Mouse (Mus musculus) v-Abl transformed pro-B cells (cell line): ENCODE measurements around the gene Rab20.
"Not testable (repeated sequence)": the region's sequence is repeated elsewhere in the genome, so short reads cannot be mapped to it uniquely, and the experiment has no call there.

Experiments used
- in situ Hi-C, 2 experiments: fragments of 400-800 bp; cut with MboI; formaldehyde crosslinking; loops; one replicate each; pipeline ENCODE4 v1.15.1; 2025; ENCODE audit not compliant: unreplicated experiment in 2 of 2

The Rab20 gene

GRCm38 (mm10) chr8:11477811-11478761, at the start of gene Rab20:
Gene Rab20 (minus strand): TSS chr8:11478710.
- in situ Hi-C loops: no loop called here

DNA sequence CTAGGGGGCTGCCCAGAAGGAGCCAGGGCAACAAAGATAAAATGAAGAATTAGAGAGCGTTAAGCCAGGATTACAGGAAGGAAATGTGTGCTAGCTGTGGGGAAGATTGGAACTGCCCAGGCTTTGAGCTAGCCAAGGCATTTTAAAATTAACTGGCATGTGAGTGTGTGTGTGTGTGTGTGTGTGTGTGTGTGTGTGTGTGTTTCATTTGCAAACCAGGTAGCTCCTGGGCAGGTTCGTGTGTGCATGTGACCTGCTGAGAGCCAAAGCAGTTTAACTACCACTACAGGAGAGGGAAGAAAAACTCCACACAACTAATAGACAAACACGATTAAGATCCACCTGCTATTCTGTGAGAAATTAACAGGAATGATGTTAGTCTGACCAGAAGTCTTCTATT, 44.8 kb upstream of the Rab20 start:
- in situ Hi-C loops: loop anchor here in 1 of 2 experiments (25.0 kb wide), 1 partner anchor 686 kb away; no protein-coding TSS in a partner anchor

DNA sequence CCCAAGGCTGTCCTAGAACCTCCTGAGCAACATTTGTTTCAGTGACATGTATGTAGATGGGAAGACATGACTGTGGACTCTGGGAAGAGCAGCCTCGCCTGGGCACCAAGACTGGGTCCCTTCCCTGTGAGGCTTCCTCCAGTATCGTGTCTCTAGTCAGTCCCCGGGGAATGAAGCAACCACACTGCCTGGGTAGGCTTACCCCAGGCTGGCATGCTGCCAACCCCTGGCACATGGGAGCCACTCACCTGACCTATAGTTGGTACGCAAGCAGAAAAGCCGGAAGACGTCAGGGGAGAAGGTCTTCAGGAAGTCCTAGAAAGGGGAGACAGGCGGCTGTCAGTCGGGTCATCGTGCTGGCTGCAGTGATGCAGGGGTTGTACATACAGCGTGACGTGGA, 40.2 kb upstream of the Rab20 start:
- in situ Hi-C loops: loop anchor here in 1 of 2 experiments (25.0 kb wide), 1 partner anchor 681 kb away; no protein-coding TSS in a partner anchor

- in situ Hi-C loops: loop anchor here in 1 of 2 experiments (25.0 kb wide), 1 partner anchor 681 kb away; no protein-coding TSS in a partner anchor
Measured at GRCm38 (mm10) chr8:11518056-11518396, 39.5 kb upstream of the Rab20 start.

GRCm38 (mm10) chr8:11517366-11518055, 39.0 kb upstream of the Rab20 start:
- in situ Hi-C loops: loop anchor here in 1 of 2 experiments (25.0 kb wide), 1 partner anchor 680 kb away; no protein-coding TSS in a partner anchor

DNA sequence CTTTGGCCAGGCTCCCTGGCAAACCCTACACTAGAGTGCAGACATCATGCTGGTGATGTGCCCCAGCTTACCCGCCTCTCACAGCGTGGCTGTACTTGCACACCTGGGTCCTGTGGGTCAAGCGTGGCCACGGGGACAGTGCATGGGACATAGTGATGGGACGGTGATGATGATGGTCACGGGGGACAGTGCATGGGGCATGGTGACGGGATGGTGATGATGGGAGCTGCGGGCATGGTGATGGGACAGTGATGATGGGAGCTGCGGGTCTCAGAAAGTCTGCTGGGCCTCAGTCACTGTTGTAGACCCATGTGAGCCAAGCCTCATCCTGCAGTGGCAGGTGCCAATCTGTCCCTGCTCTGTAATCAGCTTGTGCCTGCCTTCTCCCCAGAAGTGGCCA, 37.8 kb upstream of the Rab20 start:
- in situ Hi-C loops: loop anchor here in 1 of 2 experiments (25.0 kb wide), 1 partner anchor 679 kb away; no protein-coding TSS in a partner anchor

DNA sequence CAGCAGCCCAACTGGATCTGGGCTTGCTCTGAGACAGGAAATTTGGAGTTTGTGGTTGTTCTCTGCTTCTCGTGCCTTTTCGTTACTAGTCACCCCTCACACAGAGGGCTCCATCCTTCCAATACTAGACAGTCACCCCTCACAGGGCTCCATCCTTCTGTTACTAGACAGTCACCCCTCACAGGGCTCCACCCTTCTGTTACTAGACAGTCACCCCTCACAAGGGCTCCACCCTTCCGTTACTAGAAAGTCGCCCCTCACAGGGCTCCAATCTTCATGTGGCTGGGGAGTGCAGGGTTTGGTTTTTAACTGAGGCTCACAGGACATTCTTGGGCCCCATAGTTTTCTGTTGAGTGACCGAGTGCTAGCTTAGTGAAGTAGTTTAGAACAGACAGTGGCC, 34.7 kb upstream of the Rab20 start:
- in situ Hi-C loops: loop anchor here in 1 of 2 experiments (25.0 kb wide), 1 partner anchor 676 kb away; no protein-coding TSS in a partner anchor

DNA sequence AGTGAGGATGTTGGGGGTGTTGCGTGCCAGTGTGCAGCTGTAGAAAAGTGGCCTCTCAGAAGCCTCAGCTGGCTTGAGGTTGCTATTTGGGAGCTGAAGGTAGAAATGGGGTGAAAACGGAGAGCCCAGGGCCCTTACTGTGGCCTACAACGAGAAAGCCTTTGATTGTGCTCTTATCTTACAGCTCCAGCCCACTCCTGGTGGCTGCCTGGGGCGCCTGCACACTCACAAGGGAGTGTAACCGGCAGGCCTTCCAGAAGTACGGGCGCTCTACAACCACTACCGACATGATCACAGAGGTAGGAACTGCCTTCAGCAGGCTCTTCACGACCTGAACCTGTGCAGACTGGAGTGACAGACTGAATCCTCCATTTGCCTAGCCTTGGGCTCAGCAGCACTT, 34.2 kb upstream of the Rab20 start:
- in situ Hi-C loops: loop anchor here in 1 of 2 experiments (25.0 kb wide), 1 partner anchor 675 kb away; no protein-coding TSS in a partner anchor

- in situ Hi-C loops: loop anchor here in 1 of 2 experiments (25.0 kb wide), 1 partner anchor 674 kb away; no protein-coding TSS in a partner anchor
Measured at GRCm38 (mm10) chr8:11510971-11511370, 32.5 kb upstream of the Rab20 start.

DNA sequence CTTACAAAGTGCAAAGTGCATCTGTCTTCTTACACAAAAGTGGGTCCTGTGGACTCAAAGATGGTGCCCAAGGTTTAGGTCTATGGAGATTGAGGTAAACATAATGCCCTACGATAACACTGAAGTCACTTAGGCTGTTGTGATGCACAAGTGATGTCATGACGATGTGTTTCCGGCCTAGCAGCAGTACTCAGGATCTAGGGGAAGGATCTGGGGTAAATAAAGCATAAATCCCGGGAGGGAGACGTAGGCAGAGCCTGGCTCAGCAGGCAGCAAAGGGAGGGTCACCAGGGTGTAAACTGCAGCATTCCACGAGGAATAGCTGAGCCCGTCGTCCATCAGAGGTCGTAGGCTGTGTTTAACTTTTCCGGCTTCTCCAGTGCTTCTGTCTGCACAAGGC, 30.4 kb upstream of the Rab20 start:
- in situ Hi-C loops: loop anchor here (5.0 to 25.0 kb wide), 7 partner anchors 33 to 672 kb away; partner anchors contain the start of gene 1700016D06Rik (in 1 of the 2)

DNA sequence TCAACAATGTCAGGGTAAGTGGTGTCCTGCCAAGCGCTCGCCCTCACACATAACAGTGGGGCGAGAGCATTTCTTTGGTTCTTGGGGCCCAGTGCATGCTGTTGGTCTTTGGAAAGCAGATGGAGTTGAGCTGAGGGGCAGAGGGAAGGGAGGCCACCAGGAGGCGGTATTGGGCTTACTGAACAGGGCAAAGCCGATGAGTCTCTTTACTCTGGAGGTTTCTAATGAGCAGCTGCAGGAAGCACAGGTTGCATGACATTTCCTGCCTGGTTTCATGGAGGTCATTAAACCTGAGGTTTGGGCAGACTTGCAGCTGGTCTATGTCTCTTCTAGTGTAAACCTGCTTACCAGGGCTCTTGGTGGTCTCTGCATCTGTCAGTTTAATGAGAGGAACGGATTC, 28.3 kb upstream of the Rab20 start:
- in situ Hi-C loops: loop anchor here (5.0 to 25.0 kb wide), 7 partner anchors 35 to 670 kb away; partner anchors contain the start of gene 1700016D06Rik (in 1 of the 2)

- in situ Hi-C loops: loop anchor here (5.0 to 25.0 kb wide), 7 partner anchors 36 to 669 kb away; partner anchors contain the start of gene 1700016D06Rik (in 1 of the 2)
Measured at GRCm38 (mm10) chr8:11506074-11506473, 27.6 kb upstream of the Rab20 start.

DNA sequence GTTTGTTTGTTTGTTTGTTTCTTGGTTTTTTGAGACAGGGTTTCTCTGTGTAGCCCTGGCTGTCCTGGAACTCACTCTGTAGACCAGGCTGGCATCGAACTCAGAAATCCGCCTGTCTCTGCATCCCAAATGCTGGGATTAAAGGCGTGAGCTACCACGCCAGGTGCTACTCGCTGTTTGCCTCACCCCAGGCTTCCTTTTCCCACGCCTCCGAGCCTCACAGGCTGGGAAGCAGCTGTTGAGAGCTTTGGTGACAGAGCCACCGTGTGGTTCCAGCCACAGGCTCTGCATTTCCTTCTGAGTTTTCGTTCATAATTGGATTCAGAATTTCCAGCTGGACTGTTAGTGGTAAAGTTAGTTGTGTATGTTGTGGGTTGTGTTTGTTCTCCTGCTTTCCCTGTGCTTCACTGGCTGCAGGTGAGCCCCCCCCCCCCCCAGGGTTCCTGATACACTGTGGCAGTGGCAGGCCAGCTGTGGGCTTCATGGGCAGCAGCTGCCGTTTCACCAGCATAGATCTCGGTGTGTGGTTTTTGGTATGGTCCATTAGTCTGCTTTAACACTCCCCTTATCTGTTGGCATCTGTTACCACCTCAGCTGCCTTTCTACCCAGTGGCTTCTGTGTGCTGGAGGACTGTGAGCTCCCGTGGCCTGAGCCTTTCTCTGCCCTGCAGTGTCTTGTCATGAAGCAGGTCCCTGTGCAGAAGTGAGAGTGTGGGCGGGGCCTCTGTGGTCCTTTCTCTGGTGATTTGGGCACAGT, 25.1 kb upstream of the Rab20 start:
- in situ Hi-C loops: loop anchor here (10.0 to 25.0 kb wide), 3 partner anchors 191 to 666 kb away; partner anchors contain the start of gene 1700016D06Rik (in 1 of the 2)

DNA sequence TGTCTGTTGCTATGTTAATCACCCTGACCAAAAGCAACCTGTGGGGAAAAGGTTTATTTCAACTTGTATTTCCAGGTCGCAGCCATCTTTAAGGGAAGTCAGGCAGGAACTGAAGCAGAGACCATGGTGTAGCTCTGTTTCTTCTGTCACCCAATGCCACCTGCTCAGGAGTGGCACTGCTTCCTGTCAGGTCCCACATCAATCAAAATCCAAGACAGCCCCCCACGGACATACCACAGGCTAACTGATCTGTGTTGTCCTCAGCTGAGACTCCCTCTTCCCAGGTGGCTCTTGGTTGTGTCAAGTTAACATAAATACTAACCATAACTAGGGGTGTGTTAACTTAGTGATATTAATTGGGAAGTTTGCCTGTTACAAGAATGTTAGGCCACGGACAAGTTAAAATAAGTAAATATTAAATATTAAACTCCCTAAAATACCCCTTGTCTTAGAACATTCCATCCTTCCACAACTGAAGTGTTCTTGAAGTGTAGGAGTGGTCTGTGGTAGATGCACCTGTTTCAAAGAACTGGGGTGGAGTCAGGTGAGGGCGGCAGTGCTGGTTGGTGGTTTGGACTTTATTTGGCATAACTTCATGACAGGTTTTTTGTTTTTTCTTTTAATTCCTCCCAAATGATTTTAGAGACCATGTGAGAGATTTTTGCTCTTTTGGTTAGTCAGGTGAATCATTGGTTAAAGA, 20.4 kb upstream of the Rab20 start:
- in situ Hi-C loops: no loop called here

DNA sequence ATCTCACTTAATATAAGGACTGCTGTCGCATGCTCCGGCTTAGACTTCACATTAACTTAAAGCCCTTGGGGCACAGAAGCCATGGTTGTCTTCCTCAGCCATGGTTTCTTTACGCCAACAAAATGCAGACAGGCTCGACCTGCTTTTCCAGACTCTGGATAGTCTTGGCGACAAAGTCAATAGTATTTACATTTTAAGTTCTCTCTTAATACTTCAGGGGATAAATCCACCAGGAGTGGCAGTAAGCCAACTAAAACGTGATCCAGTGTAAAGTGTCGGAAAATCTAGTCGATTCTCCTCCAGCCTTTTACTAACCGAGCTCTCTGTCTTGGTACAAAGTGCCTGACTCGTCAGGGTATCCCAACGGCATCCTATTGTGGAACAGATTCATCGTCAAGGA, 19.8 kb upstream of the Rab20 start:
- in situ Hi-C loops: no loop called here

DNA sequence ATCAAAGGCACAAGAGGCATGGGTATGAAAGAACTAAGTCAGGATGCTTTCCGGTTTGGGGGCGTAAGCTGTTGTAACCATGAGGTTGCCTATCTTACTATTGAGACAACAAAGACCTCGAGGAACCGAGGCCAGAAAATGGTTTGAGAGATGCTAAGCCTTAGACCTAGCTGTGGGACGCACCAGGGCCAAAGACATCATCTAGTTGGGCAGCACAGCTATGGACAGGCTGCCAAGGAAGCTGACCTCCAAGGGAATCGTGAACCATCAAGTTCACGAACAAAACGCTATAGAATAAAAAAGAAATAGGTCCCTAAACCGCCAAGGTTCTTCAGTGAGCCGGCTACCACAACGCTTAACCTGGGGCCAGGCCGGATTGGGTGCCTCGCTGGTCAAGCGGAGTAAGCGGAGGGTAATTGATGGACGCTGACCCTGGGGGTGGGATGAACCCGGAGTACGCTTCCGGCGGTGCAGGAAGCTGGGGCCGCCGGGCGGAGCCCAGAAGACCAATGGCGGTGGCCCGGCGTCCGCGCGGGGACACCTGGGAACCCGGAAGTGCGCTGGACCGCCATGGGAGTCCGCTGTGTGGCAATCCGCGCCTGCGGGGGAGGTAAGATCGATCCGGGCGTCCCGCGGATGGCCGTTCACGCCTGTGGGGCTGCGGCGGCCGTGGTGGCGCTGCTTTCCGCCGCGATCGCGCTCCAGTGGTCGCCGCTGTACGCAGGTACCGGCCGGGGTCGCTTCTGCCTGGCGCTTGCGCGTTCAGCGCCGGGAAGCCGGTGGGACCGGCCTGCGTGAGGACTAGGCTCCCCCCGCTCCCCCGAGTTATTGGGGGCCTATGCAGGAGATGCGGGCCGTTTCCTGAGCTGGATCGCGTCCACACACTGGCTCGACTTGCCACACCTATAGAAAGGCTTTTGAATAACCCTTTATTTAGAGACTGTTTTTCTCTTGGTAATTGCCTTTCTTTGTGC, 18.8 kb upstream of the Rab20 start, which contains the start of gene Naxd:
TSS of gene Naxd (plus strand) at position 490 of the 974 bp plus-strand sequence.
- in situ Hi-C loops: no loop called here

GRCm38 (mm10) chr8:11492340-11492739, 13.8 kb upstream of the Rab20 start:
- in situ Hi-C loops: not testable (repeated sequence)

- in situ Hi-C loops: no loop called here
Measured at GRCm38 (mm10) chr8:11487229-11487628, 8.7 kb upstream of the Rab20 start.
